Mouse (Mus musculus) brain, embryonic 14.5 days (tissue): ENCODE measurements around the gene Wdr66.

ENCODE experiments used
- CTCF ChIP-seq: fragments of 200-500 bp; IDR thresholded peaks from 2 replicates; pipeline ENCODE4 v1.5.1; 2012; ENCODE audit warnings: inconsistent platforms, mild to moderate bottlenecking, moderate library complexity, borderline replicate concordance; ENCODE audit not compliant: insufficient read depth, insufficient read length; ENCODE audit errors: extremely low read depth
- POLR2A ChIP-seq: fragments of 200-500 bp; IDR thresholded peaks from 2 replicates; pipeline ENCODE4 v1.6.1; 2012; ENCODE audit warnings: mild to moderate bottlenecking, inconsistent platforms, borderline replicate concordance; ENCODE audit not compliant: poor library complexity, insufficient read depth, insufficient read length, severe bottlenecking; ENCODE audit errors: extremely low read depth

DNA sequence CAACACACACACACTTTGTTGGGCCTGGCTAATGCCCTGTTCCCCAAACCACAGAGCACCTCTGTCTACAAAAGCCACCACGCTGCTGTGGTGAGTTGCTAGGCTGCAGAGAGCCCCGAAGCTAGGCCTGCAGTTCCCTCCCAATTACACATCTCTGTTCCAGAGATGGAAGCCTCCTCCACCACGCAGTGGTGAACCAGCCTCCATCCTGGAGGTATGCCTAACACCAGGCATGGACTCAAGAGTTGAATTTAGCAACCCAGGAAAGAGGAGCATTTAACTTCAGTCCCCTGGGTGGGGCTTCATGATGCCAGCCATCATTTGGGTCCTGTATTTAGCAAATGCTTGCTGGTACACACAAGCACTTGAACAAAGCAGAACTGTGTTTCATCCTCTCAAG, 86.6 kb downstream of the Wdr66 start:
- no peak for TF ChIP-seq CTCF
- TF ChIP-seq POLR2A: no peak
